Mouse (Mus musculus) MEL (cell line): Measurements from ENCODE around the gene Opalin.

ENCODE experiments used
- BHLHE40 ChIP-seq: IDR thresholded peaks from 2 replicates; pipeline ENCODE4 v1.6.1; 2012; ENCODE audit warnings: low read depth, mild to moderate bottlenecking, inconsistent platforms, low read length, improper control_type of control experiment, borderline replicate concordance
- CHD2 ChIP-seq: IDR thresholded peaks from 2 replicates; pipeline ENCODE4 v1.6.1; 2011; ENCODE audit warnings: low read length, improper control_type of control experiment
- CTCF ChIP-seq, 3 experiments: IDR thresholded peaks in 2 of 3; conservative IDR thresholded peaks in 1 of 3; 2 replicates each; pipeline ENCODE4 v1.5.1; 2011 to 2012; ENCODE audit warnings: low read length in 3 of 3, low read depth in 2 of 3, mild to moderate bottlenecking in 2 of 3, improper control_type of control experiment in 1 of 3, inconsistent platforms in 1 of 3, mixed read lengths in 1 of 3, moderate library complexity in 1 of 3; ENCODE audit not compliant: control insufficient read depth in 1 of 3, insufficient read depth in 1 of 3, poor library complexity in 1 of 3, severe bottlenecking in 1 of 3
- HCFC1 ChIP-seq: IDR thresholded peaks from 2 replicates; pipeline ENCODE4 v1.6.1; 2012; ENCODE audit warnings: low read depth, mild to moderate bottlenecking, inconsistent platforms, low read length, improper control_type of control experiment, moderate library complexity
- KAT2A ChIP-seq: conservative IDR thresholded peaks from 2 replicates; pipeline ENCODE4 v1.6.1; 2012; ENCODE audit warnings: low read depth, low read length, improper control_type of control experiment, inconsistent platforms
- MAX ChIP-seq: IDR thresholded peaks from 2 replicates; pipeline ENCODE4 v1.6.1; 2011; ENCODE audit warnings: low read length, improper control_type of control experiment
- NELFE ChIP-seq: IDR thresholded peaks from 2 replicates; pipeline ENCODE4 v1.6.1; 2011; ENCODE audit warnings: low read depth, low read length, improper control_type of control experiment
- POLR2A ChIP-seq, 2 experiments: IDR thresholded peaks; 2 replicates each; pipeline ENCODE4 v1.6.1; 2011 to 2012; ENCODE audit warnings: low read length in 2 of 2, mild to moderate bottlenecking in 2 of 2, control low read depth in 1 of 2, improper control_type of control experiment in 1 of 2, low read depth in 1 of 2, moderate library complexity in 1 of 2; ENCODE audit not compliant: control insufficient read depth in 1 of 2, insufficient read depth in 1 of 2, poor library complexity in 1 of 2
- POLR2AphosphoS2 ChIP-seq: IDR thresholded peaks from 2 replicates; pipeline ENCODE4 v1.6.1; 2011; ENCODE audit warnings: low read length, improper control_type of control experiment
- RCOR1 ChIP-seq: IDR thresholded peaks from 2 replicates; pipeline ENCODE4 v1.6.1; 2012; ENCODE audit warnings: low read depth, mild to moderate bottlenecking, inconsistent platforms, low read length, improper control_type of control experiment
- TAL1 ChIP-seq: IDR thresholded peaks from 2 replicates; pipeline ENCODE4 v1.6.1; 2012; ENCODE audit warnings: mild to moderate bottlenecking, inconsistent platforms, low read length, moderate library complexity, mixed read lengths
- TCF12 ChIP-seq: IDR thresholded peaks from 2 replicates; pipeline ENCODE4 v1.6.1; 2014; ENCODE audit warnings: low read depth, mild to moderate bottlenecking, inconsistent platforms, low read length, improper control_type of control experiment, moderate library complexity
- UBTF ChIP-seq: IDR thresholded peaks from 2 replicates; pipeline ENCODE4 v1.6.1; 2012; ENCODE audit warnings: low read depth, mild to moderate bottlenecking, inconsistent platforms, low read length, improper control_type of control experiment, moderate library complexity, borderline replicate concordance; ENCODE audit not compliant: insufficient read depth
- ZC3H11A ChIP-seq: IDR thresholded peaks from 2 replicates; pipeline ENCODE4 v1.6.1; 2012; ENCODE audit warnings: low read depth, mild to moderate bottlenecking, inconsistent platforms, low read length, improper control_type of control experiment

- TF ChIP-seq POLR2A (IDR thresholded peaks at IDR 0.05; ENCODE audit: control insufficient read depth in 1 of 2, insufficient read depth in 1 of 2, low read depth in 1 of 2, low read length in 2 of 2, poor library complexity in 1 of 2): no peak
- TF ChIP-seq CTCF (IDR thresholded peaks at IDR 0.05 in 2 of 3, conservative IDR thresholded peaks at IDR 0.05 in 1 of 3; ENCODE audit: control insufficient read depth in 1 of 3, insufficient read depth in 1 of 3, low read depth in 2 of 3, low read length in 3 of 3, poor library complexity in 1 of 3, severe bottlenecking in 1 of 3): no peak
- no peak for TF ChIP-seq BHLHE40
- TF ChIP-seq RCOR1: no peak
- no peak for TF ChIP-seq HCFC1
- no peak for TF ChIP-seq UBTF
- no peak for TF ChIP-seq MAX
- TF ChIP-seq ZC3H11A: no peak
- no peak for TF ChIP-seq POLR2AphosphoS2
- TF ChIP-seq TAL1: no peak
- no peak for TF ChIP-seq TCF12
- TF ChIP-seq CHD2: no peak
- no peak for TF ChIP-seq KAT2A
- TF ChIP-seq NELFE: no peak
These were observed 20.1 kb upstream of the Opalin start for GRCm38 (mm10) chr19:41097038-41097437.
